Mouse (Mus musculus) liver, embryonic 14.5 days (tissue): ENCODE results near the gene Metap2.

ENCODE experiments used
- CTCF ChIP-seq: IDR thresholded peaks from 2 replicates; pipeline ENCODE4 v1.5.1; 2016; ENCODE audit warnings: antibody characterized with exemption, low read depth, control low read depth
- EP300 ChIP-seq: IDR thresholded peaks from 2 replicates; pipeline ENCODE4 v1.6.1; 2016; ENCODE audit warnings: antibody characterized with exemption, low read depth

DNA sequence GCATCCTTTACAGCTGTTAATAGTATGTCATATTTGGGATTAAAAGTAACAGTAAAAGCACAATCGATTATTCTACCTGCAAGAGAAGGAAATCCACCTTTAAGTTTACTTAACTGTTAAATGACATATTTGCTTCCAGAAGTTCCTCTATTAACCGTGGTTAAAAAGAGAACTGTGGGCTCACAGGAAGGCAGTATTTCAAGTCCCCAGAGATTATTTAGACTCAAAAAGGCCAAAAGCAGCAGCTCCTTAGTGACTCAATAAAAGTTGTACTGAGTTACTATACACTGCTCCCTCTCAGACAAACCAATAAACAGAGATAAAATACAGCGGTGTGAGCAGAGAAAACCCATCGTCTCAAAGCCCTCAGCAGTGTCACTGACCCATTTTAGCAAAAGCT lies 28.0 kb downstream of the Metap2 start:
- TF ChIP-seq CTCF (no peak), EP300 (no peak)
